Comparison of ENCODE assay signal across 17 mouse cellular contexts in the genomic region with DNA sequence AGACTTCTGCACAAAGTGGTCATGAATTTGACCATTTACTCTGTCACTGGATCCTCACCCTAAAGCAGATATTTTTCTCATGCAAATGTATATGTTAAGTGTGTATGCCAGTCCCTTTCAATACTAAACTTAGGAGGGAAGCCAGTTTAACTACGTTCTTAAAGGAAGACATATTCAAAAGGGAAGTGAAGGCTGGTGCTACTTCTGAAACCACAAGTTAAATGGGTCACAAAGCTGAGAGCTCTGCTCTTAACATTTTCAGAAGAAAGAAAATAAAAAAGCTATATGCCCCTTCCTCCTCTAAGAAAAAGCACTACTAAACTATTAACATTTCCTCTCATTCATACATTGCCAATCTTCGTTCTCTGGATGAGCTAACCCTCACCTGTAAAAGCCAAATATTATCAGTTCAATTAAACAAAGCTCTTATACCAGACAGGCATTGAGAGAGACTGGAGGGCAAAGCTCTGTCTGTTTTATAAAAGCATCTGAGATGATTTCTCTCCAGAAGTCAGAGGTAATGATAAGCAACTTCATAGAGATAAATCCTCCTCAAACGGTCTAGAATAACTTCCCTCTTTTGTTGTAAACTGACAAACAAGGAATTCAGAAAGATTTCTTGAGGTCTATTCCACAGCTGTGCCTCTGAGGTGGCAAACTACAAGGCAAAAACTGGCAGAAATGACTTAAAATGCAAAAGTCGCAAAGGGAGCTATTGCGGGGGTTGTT.
A peak's percentile ranks its signal among the peaks of the same experiment; 100 is the strongest.
DNase-seq lines count a peak whose midpoint lies in the region; ATAC-seq and TF ChIP-seq lines count a peak whose summit lies in the region.
"Had no signal": no experiment of that assay in that cellular context is flagged by ENCODE, and none has a peak within 500 bp of the region (broad histone marks: within the 10 kb centered on the region; RNA-seq: fewer than 3 reads in every experiment).

No protein-coding gene starts in this region.

- H3K27me3 ChIP-seq in thymus, adult 2 months (ENCODE audit: control insufficient read depth, insufficient read depth, low read length): no peaks in the 10 kb centered on the region
- H3K27me3 ChIP-seq: hindbrain, embryonic 12.5 days; liver, embryonic 13.5 days; Patski had no signal

- TF ChIP-seq POLR2A in thymus, adult 2 months (IDR thresholded peaks at IDR 0.05; ENCODE audit: control insufficient read depth, extremely low read depth, insufficient read depth, low read length, poor library complexity): no peak

- 24% methylated on average over 5 of the region's 5 CpGs for WGBS in thymus, adult 2 months

- TF ChIP-seq CTCF in thymus, adult 2 months (IDR thresholded peaks at IDR 0.05; ENCODE audit: borderline replicate concordance, control insufficient read depth, extremely low read depth, insufficient read depth, low read length, poor library complexity): no peak

- peaks cover 9% of the 10 kb centered on the region for H3K4me1 ChIP-seq in thymus, adult 2 months (replicated peaks; ENCODE audit: control insufficient read depth, insufficient read depth, low read length)
- H3K4me1 ChIP-seq: embryonic facial prominence, embryonic 10.5 days; heart, embryonic 10.5 days; hindbrain, embryonic 12.5 days; liver, embryonic 13.5 days had no signal

- DNase-seq in frontal cortex, postnatal 10 days (ENCODE audit: low spot score in 2 of 2): no peak
- DNase-seq in thymus, adult 2 months: peak; percentile 2
- no peak for DNase-seq in thymus, postnatal 4 days
- no peak for DNase-seq in cerebellum, adult 11 months
- no peak for DNase-seq in spleen, adult 12 weeks (ENCODE audit: low spot score)
- DNase-seq: adrenal gland, adult 8-10 months; cerebellum, adult 8-10 months; liver, embryonic 13.5 days; right cerebral cortex, postnatal 4 days had no signal

- ATAC-seq in frontal cortex, adult (ENCODE audit: low TSS enrichment): peak; percentile 38; the same call in 1 of the 2 replicates
- peak; percentile 68 for ATAC-seq in granulocyte monocyte progenitor cell, adult 5-6 weeks (replicated peaks; ENCODE audit: poor library complexity, severe bottlenecking)
- peak; percentile 39; the same call in 1 of the 2 replicates for ATAC-seq in neutrophil, adult 5-6 weeks (ENCODE audit: extremely low read depth, insufficient number of reproducible peaks, low FRiP score, poor library complexity, severe bottlenecking)
- ATAC-seq: Patski had no signal

- H3K36me3 ChIP-seq in thymus, adult 2 months (ENCODE audit: control insufficient read depth, insufficient read depth, low read length): no peaks in the 10 kb centered on the region
- H3K36me3 ChIP-seq: embryonic facial prominence, embryonic 10.5 days; heart, embryonic 10.5 days; hindbrain, embryonic 12.5 days; liver, embryonic 13.5 days had no signal

- H3K27ac ChIP-seq in thymus, adult 2 months (ENCODE audit: control insufficient read depth, insufficient read depth, low read length): peak overlapping the region; percentile 50
- H3K27ac ChIP-seq: embryonic facial prominence, embryonic 10.5 days; heart, embryonic 10.5 days; hindbrain, embryonic 12.5 days; liver, embryonic 13.5 days; stomach, postnatal 0 days had no signal

- no peak overlapping the region for H3K4me3 ChIP-seq in thymus, adult 2 months (ENCODE audit: control insufficient read depth, insufficient read depth, low read length)
- H3K4me3 ChIP-seq: embryonic facial prominence, embryonic 10.5 days; heart, embryonic 10.5 days; hindbrain, embryonic 12.5 days; liver, embryonic 13.5 days had no signal
